Mouse (Mus musculus) megakaryocyte-erythroid progenitor cell, adult 5 weeks (primary cell): Measurements from ENCODE around the gene Vmn1r234. TPM values are rescaled to one million over a fixed set of nuclear protein-coding genes. Genes with fewer than 3 reads are reported as not detected.

Experiments
- polyA plus RNA-seq: library from polyadenylated mRNA; stranded (reverse); fragments of >175 nt; gene quantifications from 2 replicates; pipeline ENCODE4 v1.2.3, GENCODE M21; 2012

Vmn1r234 gene
- not detected in 2 replicates for polyA plus RNA-seq

DNA sequence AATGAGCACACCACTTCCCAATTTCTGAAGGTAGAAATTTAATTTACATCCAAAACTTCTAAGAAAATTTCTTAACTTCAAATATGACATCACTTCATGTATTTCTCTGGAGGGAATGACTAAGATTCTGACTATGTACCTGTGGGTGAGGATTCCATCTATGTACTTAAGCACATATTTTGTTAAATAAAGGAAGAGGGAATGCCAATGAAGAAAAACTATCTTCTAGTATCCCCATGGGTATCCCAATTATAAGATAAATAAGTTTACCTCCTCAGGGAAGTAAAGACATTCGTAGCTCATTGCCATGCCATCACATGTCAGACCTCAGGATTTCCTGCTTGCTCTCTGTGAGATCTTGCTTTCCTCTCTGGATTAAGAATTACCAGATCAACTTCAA is at the start of gene Vmn1r234:
Vmn1r234 (plus strand) TSS at position 301 of the 400 bp plus-strand sequence.

DNA sequence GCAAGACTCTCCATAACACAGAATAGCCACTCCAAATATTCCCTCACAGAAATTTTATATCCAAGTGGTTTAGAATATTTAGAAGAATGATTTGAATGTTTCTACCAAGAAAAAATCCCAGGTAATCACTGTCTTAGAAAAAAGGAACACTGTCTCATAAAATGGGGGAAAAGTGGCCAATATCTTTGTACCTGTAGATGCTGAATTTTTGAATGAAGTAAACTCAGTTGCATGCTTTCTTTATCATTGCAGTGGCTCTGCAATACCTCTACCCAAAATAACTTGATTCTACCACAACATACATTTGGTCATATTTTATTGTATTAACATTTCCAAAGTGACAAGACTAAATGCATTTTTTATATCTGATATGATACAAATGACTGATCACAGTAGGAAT is 30.2 kb downstream of the Vmn1r234 start, which contains the start of gene Vmn1r235:
Vmn1r235 (plus strand) TSS at position 301 of the 400 bp plus-strand sequence.

DNA sequence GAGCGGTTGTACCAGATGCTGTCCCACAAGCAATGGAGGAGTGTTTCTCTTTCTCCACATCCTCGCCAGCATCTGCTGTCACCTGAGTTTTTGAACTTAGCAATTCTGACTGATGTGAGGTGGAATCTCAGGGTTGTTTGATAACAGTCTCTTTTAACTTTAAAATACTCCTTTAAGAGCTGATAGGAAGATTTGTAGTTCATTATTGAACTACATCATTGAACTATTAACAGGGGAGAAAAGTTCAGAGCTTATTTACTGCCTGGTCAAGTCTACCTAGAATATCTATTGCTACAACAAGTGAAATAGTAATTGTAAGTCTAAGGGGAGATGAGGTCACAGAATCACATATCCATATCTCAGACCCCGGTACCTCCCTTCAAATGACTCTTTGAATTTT is 56.8 kb downstream of the Vmn1r234 start, which contains the start of gene Vmn1r236:
Vmn1r236 (plus strand) TSS at position 301 of the 400 bp plus-strand sequence.

Other genes starting within 250 kb of the Vmn1r234 start
- not detected in 2 replicates for gene Vmn1r233, start 229.6 kb upstream of the Vmn1r234 start, polyA plus RNA-seq
- gene Zfp160, start 217.2 kb upstream of the Vmn1r234 start, polyA plus RNA-seq, result 0.43 and 0.58 TPM in 2 replicates
- not detected in 2 replicates for gene Vmn1r235, start 30.3 kb downstream of the Vmn1r234 start, polyA plus RNA-seq
- 0.02 TPM in 1 of 2 replicates, not detected in the other for gene Vmn1r236, start 56.9 kb downstream of the Vmn1r234 start, polyA plus RNA-seq
- gene Vmn1r237, start 85.8 kb downstream of the Vmn1r234 start, polyA plus RNA-seq, result not detected in 2 replicates
- 0.35 and 0.63 TPM in 2 replicates for gene Zfp677, start 157.7 kb downstream of the Vmn1r234 start, polyA plus RNA-seq
- gene Zfp54, start 197.1 kb downstream of the Vmn1r234 start, polyA plus RNA-seq, result 0.14 and 0.28 TPM in 2 replicates
- gene Zfp51, start 224.3 kb downstream of the Vmn1r234 start, polyA plus RNA-seq, result 0.84 and 0.86 TPM in 2 replicates